8 mouse cellular contexts compared by ENCODE assay signal in the genomic region with DNA sequence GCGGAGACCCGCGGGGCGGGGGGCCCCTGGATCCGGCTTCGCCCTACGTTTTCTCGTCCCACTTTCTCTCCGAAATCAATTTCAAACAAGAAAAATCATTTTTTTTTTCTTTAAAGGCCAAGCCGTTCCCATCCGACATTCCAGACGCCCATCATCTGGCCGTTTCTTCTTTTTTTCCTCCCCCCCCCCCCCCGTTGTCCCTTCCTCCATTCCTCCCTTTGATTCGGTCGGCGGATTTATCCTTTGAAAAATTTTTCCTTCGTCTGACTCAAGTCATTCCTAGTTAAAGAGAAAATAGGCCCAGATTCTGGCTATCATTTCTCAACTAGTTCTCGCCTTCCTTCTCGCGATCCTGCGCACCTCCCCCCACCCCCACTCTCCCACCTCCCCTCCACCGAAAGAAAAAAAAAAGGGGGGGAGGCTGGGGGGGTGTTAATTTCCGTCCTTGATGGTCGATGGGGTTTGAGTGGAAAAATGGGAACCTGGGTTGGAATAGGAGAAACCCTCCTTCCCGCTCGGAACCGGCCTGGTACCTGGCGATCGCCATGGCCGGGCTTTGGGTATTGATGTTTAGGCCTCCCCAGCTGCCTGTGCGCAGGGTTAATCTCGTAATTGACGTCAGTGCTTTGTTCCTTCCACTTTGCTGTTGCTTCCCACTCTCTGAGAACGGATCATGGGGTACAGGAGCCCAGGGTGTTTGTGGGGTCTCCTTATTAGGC. TPM values are rescaled to one million over a fixed set of nuclear protein-coding genes. Genes with fewer than 3 reads are reported as not detected.
DNase-seq lines count a peak whose midpoint lies in the region; ATAC-seq and TF ChIP-seq lines count a peak whose summit lies in the region.

No protein-coding gene starts in this region.

- H3K4me2 ChIP-seq in lung, postnatal 0 days (replicated peaks; ENCODE audit: low read depth, low read length) = peak overlapping the region; percentile 85

- peak overlapping the region; percentile 100 for H3K27ac ChIP-seq in lung, postnatal 0 days (ENCODE audit: low read length)

- H3K9me3 ChIP-seq in G1E (replicated peaks) = no peaks in the 10 kb centered on the region
- no peaks in the 10 kb centered on the region for H3K9me3 ChIP-seq in lung, postnatal 0 days (ENCODE audit: low read length)

- DNase-seq in G1E (ENCODE audit: low spot score) = peak; percentile 37
- peak; percentile 43 for DNase-seq in c-Kit-positive CD71-positive TER-119-positive erythroid progenitor cells, embryonic 14.5 days (ENCODE audit: low spot score)
- DNase-seq in forelimb bud, embryonic 11.5 days (ENCODE audit: low read depth, low spot score) = peak; percentile 69
- peak; percentile 59 to 69 for DNase-seq in layer of hippocampus, postnatal 10 days (ENCODE audit: low spot score in 2 of 2)
- peak; percentile 83 for DNase-seq in lung, postnatal 0 days (ENCODE audit: low spot score)
- DNase-seq in ovary, postnatal 10 days (ENCODE audit: low spot score) = peak; percentile 48
- peak; percentile 36 to 40 for DNase-seq in thymus, postnatal 10 days (ENCODE audit: low spot score in 2 of 2)

- H3K4me1 ChIP-seq in G1E (ENCODE audit: insufficient read depth, low read depth, low read length) = peaks cover 48% of the 10 kb centered on the region
- H3K4me1 ChIP-seq in lung, postnatal 0 days (ENCODE audit: insufficient read depth, low read depth, low read length) = no peaks in the 10 kb centered on the region; the same call in 1 of the 2 replicates

- H3K4me3 ChIP-seq in G1E (ENCODE audit: low read depth, low read length) = peak overlapping the region; percentile 86
- peak overlapping the region; percentile 96 for H3K4me3 ChIP-seq in lung, postnatal 0 days (ENCODE audit: low read depth, low read length)

- ATAC-seq in G1E (ENCODE audit: extremely low read depth, insufficient number of reproducible peaks, low FRiP score, poor library complexity, severe bottlenecking) = 0 out of 2 replicates have a peak, but pooled peaks have one; percentile 2
- ATAC-seq in hematopoietic stem cell, adult 5-6 weeks (replicated peaks in 1 of 2; ENCODE audit: insufficient read depth in 1 of 2, low FRiP score in 2 of 2, low TSS enrichment in 1 of 2, low read depth in 1 of 2, poor library complexity in 2 of 2, severe bottlenecking in 2 of 2) = peak; percentile 40 to 49; a peak in 3 of 4 replicates
- ATAC-seq in lung, postnatal 0 days = peak; percentile 5; the same call in 1 of the 2 replicates

- peak overlapping the region; percentile 99 for H3K9ac ChIP-seq in lung, postnatal 0 days (replicated peaks; ENCODE audit: low read depth)

- no peak for TF ChIP-seq CTCF in G1E (IDR thresholded peaks at IDR 0.05; ENCODE audit: low read depth, low read length)
- TF ChIP-seq CTCF in lung, postnatal 0 days (IDR thresholded peaks at IDR 0.05) = no peak

- no peak for TF ChIP-seq EP300 in lung, postnatal 0 days (IDR thresholded peaks at IDR 0.05)

- H3K36me3 ChIP-seq in G1E (replicated peaks) = peaks cover 10% of the 10 kb centered on the region
- H3K36me3 ChIP-seq in lung, postnatal 0 days (ENCODE audit: insufficient read depth, low read length) = no peaks in the 10 kb centered on the region

- WGBS in lung, postnatal 0 days = under 1% methylated on average over 34 of the region's 35 CpGs

- H3K27me3 ChIP-seq in G1E (ENCODE audit: insufficient read depth, low read length) = no peaks in the 10 kb centered on the region
- H3K27me3 ChIP-seq in lung, postnatal 0 days (replicated peaks; ENCODE audit: insufficient read depth, low read length) = no peaks in the 10 kb centered on the region

RNA-seq across cellular contexts. Expression of a gene that starts 0.8 kb away (rescaled TPM):
- total RNA-seq in G1E (2014; fragmentation: Nextera tagmentation) = 246 and 249 TPM in 2 replicates
- total RNA-seq in G1E (2017) = 66.4 and 86.2 TPM in 2 replicates
- polyA plus RNA-seq in G1E (2012) = 3.4 and 4.5 TPM in 2 replicates
- 91.0 and 127 TPM in 2 replicates for total RNA-seq in hematopoietic stem cell, adult 5-6 weeks (2017)
- total RNA-seq in layer of hippocampus, postnatal 10 days (2021) = 100 to 1,000 TPM; 161 to 222 TPM
- polyA plus RNA-seq in lung, postnatal 0 days (2015; fragmentation: Nextera tagmentation; extraction: Ambion mirVana) = 45.3 and 50.9 TPM in 2 replicates

RNA-seq across cellular contexts. Expression of a gene that starts 26.9 kb away (rescaled TPM):
- total RNA-seq in G1E (2014; fragmentation: Nextera tagmentation) = 22.6 and 30.5 TPM in 2 replicates
- total RNA-seq in G1E (2017) = 5.1 and 8.8 TPM in 2 replicates
- polyA plus RNA-seq in G1E (2012) = 2.6 and 2.8 TPM in 2 replicates
- 5.4 and 9.0 TPM in 2 replicates for total RNA-seq in hematopoietic stem cell, adult 5-6 weeks (2017)
- total RNA-seq in layer of hippocampus, postnatal 10 days (2021) = 1 to 10 TPM; 8.2 to 8.8 TPM
- polyA plus RNA-seq in lung, postnatal 0 days (2015; fragmentation: Nextera tagmentation; extraction: Ambion mirVana) = 13.4 and 16.3 TPM in 2 replicates

RNA-seq across cellular contexts. Expression of a gene that starts 51.1 kb away (rescaled TPM):
- total RNA-seq in G1E (2014; fragmentation: Nextera tagmentation) = 279 and 280 TPM in 2 replicates
- total RNA-seq in G1E (2017) = 327 and 391 TPM in 2 replicates
- polyA plus RNA-seq in G1E (2012) = 55.9 and 57.1 TPM in 2 replicates
- total RNA-seq in hematopoietic stem cell, adult 5-6 weeks (2017) = 359 and 408 TPM in 2 replicates
- total RNA-seq in layer of hippocampus, postnatal 10 days (2021) = 100 to 1,000 TPM; 189 to 196 TPM
- 42.0 and 42.3 TPM in 2 replicates for polyA plus RNA-seq in lung, postnatal 0 days (2015; fragmentation: Nextera tagmentation; extraction: Ambion mirVana)

Comparison
In these comparisons a context has a peak if more than half of its experiments do, and no peak if none do; other contexts are left out.
1. Peak in every context shown above with its lines: DNase-seq, ATAC-seq, H3K4me3 ChIP-seq and H3K27ac ChIP-seq.